Mouse (Mus musculus) embryonic fibroblast, embryonic 13.5 days (primary cell): ENCODE results near the gene Fgf6.

Experiments
- CTCF ChIP-seq: IDR thresholded peaks from 2 replicates; pipeline ENCODE4 v1.5.1; 2011; ENCODE audit warnings: mild to moderate bottlenecking, control low read depth, low read length, moderate library complexity, borderline replicate concordance; ENCODE audit not compliant: insufficient read depth
- POLR2A ChIP-seq: IDR thresholded peaks from 2 replicates; pipeline ENCODE4 v1.6.1; 2011; ENCODE audit warnings: low read depth, mild to moderate bottlenecking, control low read depth, low read length, moderate library complexity

GRCm38 (mm10) chr6:127014906-127015770, at the start of gene Fgf6:
- TF ChIP-seq CTCF (no peak), POLR2A (no peak)
